Mouse (Mus musculus) urinary bladder, postnatal 36 days (tissue): ENCODE data around the gene Nhp2.
"Not testable (repeated sequence)": the region's sequence is repeated elsewhere in the genome, so short reads cannot be mapped to it uniquely, and the experiment has no call there.

ENCODE experiments used
- DNase-seq, 2 experiments: peaks; one replicate each; pipeline ENCODE4 v3.0.0; 2022; ENCODE audit warnings: low spot score in 2 of 2, mixed read lengths in 1 of 2

Gene Nhp2

GRCm38 (mm10) chr11:51658291-51658690 is 38.8 kb downstream of the Nhp2 start:
- no peak for DNase-seq

- peak; percentile 46 to 56 for DNase-seq
These were observed 39.2 kb downstream of the Nhp2 start for GRCm38 (mm10) chr11:51658705-51659104.

GRCm38 (mm10) chr11:51661867-51662365 is 42.4 kb downstream of the Nhp2 start:
- DNase-seq = no peak

- no peak for DNase-seq
These were observed 43.1 kb downstream of the Nhp2 start for GRCm38 (mm10) chr11:51662632-51663031.

- DNase-seq = not testable (repeated sequence)
These were observed 45.2 kb downstream of the Nhp2 start for GRCm38 (mm10) chr11:51664747-51665146.

GRCm38 (mm10) chr11:51670846-51671245 is 51.3 kb downstream of the Nhp2 start:
- no peak for DNase-seq

- DNase-seq = no peak
These were observed 51.8 kb downstream of the Nhp2 start for GRCm38 (mm10) chr11:51671376-51671775.

GRCm38 (mm10) chr11:51673291-51673690 is 53.8 kb downstream of the Nhp2 start:
- DNase-seq = peak in 1 of 2 experiments; percentile 34
